Mouse (Mus musculus) liver, postnatal 0 days (tissue): ENCODE results near the gene Adrb1.

ENCODE experiments used
- CTCF ChIP-seq: sonication (generic); IDR thresholded peaks from 2 replicates; pipeline ENCODE4 v1.5.1; 2016; ENCODE audit warnings: antibody characterized with exemption, low read depth
- EP300 ChIP-seq: IDR thresholded peaks from 2 replicates; pipeline ENCODE4 v1.6.1; 2016; ENCODE audit warnings: antibody characterized with exemption, low read depth, mild to moderate bottlenecking

DNA sequence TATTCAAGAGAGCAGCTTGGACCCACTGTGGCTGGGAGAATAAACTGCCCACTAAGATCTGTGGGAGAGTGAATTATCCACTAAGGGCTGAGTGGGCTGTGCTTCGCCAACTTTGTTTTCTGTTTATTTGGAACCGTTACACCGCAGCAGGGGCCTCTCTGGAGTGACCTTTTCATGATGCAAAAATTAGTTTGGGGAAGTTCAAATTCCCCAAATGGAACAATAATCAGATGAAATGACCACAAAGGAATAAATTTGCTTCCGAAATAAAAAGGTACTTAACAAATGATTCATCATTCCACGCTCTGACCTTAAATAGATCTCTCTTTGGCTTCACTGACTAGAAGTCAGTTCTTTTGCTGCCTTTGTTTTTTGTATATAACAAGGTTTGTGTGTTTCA lies 8.4 kb upstream of the Adrb1 start:
- no peak for TF ChIP-seq CTCF
- TF ChIP-seq EP300: no peak
